Mouse (Mus musculus) Muller cell, postnatal 12 days (primary cell): ENCODE measurements at regions not wholly inside any gene's neighbourhood (a gene's known extent, or its start where the extent isn't known, plus 50 kb on each side); places are given as distances from the start of the nearest gene placed in this dataset.

Experiments used
- DNase-seq: peaks from one replicate; pipeline ENCODE4 v3.0.0-alpha.2; 2015; ENCODE audit errors: inconsistent ontology term

- no peak for DNase-seq
Measured at GRCm38 (mm10) chr13:91274131-91274530, 50.4 kb upstream of the Atg10 start.

DNA sequence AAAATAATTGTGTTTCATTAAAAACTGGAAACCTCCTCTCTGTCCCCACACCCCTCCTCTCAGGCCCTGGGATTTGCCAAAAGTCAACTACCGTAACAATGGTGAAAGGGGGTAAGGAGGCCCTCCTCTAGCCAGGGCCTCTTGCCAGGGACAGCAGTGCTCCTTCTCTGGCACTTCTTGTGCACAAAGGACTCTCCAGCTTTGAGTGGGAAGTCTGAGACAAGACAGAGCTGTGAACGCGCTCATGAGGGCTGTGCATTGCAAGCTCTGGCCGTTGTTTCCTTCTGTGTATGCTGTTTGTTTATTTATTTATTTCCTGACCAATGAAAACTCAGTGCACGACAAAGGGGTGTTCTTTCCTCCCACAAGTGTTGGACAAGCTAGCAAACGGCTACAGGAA is 50.8 kb upstream of the Atg10 start:
- DNase-seq: no peak

- DNase-seq: no peak
Measured at GRCm38 (mm10) chr13:91279487-91279886, 55.7 kb upstream of the Atg10 start.

GRCm38 (mm10) chr13:91295552-91296170 is 71.9 kb upstream of the Atg10 start:
- DNase-seq: no peak

- no peak for DNase-seq
Measured at GRCm38 (mm10) chr13:91296521-91297160, 72.9 kb upstream of the Atg10 start.

DNA sequence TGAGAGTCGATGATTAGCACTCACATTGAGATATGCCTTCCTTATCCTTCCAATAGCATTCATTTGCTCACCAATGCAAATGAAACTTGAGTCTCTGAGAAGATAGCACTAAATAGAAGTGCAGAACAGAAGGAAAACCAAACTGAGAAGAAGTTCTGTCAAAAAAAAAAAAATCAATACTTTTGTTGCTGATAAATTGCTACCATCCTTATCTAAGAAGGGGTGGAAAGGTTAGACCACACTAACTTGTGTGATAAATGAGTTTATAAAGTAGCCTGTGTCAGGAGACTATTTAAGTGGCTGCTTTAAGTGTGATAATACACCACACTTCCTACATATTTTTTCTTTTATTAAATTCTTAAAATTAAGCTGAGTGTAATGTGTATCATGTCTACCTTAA is 78.1 kb upstream of the Atg10 start:
- DNase-seq: no peak

- peak; percentile 37 for DNase-seq
Measured at GRCm38 (mm10) chr13:91305697-91306405, 82.1 kb upstream of the Atg10 start.

DNA sequence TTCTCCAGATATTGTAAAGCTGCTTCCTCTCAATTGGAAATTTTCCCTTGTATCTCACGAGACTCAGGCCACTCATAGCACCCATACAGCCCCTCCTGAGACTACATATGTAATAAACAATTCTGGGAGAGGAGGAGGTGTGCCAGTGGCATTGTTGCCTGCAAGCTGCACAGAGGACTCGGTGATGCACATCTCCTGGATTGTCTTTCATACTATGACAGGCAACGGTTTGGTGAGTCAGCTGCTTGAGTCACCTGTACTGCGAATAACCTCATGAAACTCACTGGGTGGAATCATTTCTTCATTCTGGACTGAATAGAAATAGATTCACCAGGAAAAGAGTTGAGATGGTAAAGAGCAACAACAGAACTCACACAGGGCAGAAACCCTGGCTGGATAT is 82.8 kb upstream of the Atg10 start:
- DNase-seq: peak; percentile 23

DNA sequence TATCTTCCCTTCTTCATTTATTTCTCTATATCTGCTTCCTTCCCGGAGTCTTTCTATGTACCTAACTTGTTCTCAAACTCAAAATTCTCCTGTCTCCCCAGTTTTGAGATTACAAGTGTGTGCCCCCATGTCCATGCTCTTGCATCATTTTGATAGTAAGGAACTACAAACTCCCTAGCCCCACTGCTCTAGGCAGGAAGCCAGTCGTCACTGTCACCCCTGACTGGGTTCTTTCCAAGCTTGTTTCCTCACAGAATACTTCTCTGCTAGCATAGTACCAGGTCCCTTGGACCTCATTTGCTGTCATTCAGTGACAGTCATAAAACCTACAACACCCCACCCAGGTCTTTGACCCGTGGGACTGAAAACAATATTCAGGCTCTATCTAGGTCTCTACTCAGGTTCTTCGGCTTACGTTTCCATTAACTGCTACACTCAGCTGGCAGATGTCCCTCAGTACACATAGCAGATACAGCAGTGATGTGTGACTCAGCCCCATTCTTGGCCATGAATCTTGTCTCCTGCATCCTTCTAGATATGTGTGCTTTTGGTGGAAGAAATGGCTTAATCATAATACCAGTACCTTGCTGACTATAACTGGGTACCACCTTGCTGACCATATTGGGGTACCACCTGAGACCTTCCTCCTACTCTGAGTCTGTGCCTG is 89.3 kb upstream of the Atg10 start:
- DNase-seq: peak; percentile 19

DNA sequence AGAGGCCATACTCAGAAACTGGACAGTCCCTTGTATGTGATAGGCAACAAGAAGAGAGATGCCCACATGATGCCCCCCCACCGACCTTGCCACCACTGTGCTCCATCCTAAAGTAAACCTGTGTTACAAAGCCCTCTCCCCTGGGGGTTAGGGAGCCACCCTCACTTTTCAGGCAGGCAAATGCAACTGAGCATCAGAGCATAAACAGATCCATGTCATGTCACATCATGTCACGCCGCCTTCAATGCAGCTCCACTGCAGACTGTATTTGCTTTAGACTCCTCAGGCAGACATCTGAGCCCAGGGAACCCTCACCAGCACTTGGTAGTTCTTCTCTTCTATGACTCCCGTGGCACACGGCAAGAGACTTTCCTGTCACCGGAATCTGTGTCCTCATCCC is 98.6 kb upstream of the Atg10 start:
- DNase-seq: no peak

- DNase-seq: no peak
Measured at GRCm38 (mm10) chr13:91326834-91327233, 103.1 kb upstream of the Atg10 start.

DNA sequence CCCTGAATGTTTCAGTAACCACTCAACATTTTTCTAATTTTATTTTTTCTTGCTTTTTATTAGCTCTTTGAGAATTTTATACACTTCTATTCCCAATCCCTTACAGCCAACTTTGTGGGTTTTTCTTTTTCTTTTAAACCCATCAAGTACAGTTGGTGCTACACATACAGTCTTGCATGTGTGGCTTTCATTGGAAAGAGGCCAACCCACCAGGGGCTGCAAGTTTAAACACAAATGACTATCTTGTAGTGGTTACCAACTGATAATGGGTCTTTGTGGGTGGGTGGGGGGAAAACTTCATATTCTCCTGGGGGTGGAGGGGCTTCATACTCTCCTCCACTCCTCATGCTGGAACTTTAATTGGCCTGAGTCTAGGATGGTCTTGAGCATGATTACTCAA is 110.5 kb upstream of the Atg10 start:
- DNase-seq: no peak

DNA sequence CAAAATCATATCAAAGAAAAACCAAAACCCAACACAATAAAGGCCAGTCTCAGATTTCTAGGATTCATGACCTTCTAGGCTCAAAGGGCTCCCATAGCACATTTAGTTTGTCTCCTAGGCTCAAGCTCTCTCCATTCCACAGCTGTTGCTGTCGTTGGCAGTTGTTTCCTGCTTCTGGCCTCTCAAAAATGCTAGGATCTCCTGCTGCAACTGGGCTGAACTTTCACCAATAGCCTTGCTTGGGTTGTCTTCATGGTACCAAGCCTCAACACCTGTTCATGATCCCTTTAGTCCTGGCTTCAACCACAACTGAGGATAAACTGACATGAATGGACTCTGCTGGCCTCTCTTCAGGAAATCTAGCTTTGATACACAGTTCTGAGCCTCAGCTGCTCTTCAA is 115.9 kb upstream of the Ssbp2 start:
- no peak for DNase-seq

- no peak for DNase-seq
Measured at GRCm38 (mm10) chr13:91348489-91349083, 111.5 kb upstream of the Ssbp2 start.

DNA sequence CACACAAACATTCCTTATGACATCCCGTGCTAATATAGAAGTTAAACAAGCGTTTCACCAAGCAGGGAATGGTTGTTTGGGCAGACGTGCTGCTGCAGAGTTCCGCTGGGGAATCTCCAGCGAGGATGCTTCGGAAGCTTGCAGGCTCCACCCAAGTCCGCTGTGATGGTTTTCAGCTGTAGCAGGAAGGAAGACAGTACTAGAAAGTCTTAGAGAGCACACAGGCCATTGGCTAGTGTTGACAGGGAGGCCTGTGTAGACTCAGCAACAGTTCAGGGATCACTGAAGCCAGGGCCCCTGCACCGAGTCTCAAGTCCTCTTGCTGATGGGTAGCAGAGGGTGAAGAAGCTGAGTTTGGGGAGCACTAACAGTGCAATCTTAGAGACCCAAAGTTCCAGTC is 107.8 kb upstream of the Ssbp2 start:
- no peak for DNase-seq

DNA sequence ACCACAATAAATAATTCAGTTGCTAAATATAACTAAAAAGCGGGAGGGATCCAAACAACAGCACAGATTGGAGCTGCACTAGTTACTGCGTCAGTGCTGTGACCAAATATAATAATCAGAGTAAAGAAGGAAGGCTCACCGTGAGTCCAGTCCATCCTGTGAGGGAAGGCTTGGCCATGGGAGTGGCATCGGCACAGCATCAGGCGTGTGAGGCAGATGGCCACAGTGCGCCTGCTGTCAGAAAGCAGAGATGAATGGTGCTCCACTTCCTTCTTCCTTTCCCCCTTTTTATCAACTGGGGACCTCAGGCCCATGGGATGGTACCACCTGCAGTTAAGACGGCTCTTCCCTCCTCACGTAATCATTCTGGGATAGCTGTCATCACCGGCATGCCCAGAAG is 103.6 kb upstream of the Ssbp2 start:
- DNase-seq: no peak

DNA sequence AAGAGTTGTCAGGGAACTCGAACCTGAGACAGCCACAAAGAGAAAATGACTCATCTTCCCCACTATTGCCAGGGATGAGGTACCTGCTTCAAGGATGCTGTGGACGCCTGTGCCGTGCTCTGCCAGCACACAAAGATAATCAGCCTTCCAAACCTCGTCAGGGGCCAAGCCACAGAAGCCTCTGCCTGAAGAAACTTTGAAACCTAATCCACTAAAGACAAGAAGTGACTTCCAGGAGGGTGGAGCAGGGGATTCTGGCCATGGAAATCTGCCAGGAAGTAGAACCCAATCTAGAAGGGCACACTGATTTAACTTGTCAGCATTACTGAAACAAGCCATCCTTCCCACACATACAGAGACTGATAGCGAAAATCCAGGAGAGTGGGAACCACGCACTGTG is 100.0 kb upstream of the Ssbp2 start:
- no peak for DNase-seq

GRCm38 (mm10) chr13:91365270-91365952 is 94.7 kb upstream of the Ssbp2 start:
- DNase-seq: peak; percentile 97

- DNase-seq: no peak
Measured at GRCm38 (mm10) chr13:91366540-91366939, 93.5 kb upstream of the Ssbp2 start.

GRCm38 (mm10) chr13:91367896-91368556 is 92.1 kb upstream of the Ssbp2 start:
- DNase-seq: no peak

- DNase-seq: no peak
Measured at GRCm38 (mm10) chr13:91368664-91369063, 91.4 kb upstream of the Ssbp2 start.
